Mouse (Mus musculus) ovary, postnatal 36 days (tissue): ENCODE measurements around the gene Nars2.
"Not testable (repeated sequence)": the region's sequence is repeated elsewhere in the genome, so short reads cannot be mapped to it uniquely, and the experiment has no call there.

Experiments used
- DNase-seq: peaks from one replicate; pipeline ENCODE4 v3.0.0; 2022; ENCODE audit warnings: low spot score, mixed read lengths

Gene Nars2

GRCm38 (mm10) chr7:96951281-96952051 is at the start of gene Nars2:
Nars2 (plus strand) TSS chr7:96951505.
- peak; percentile 89 for DNase-seq

GRCm38 (mm10) chr7:96902183-96902582 is 49.1 kb upstream of the Nars2 start:
- no peak for DNase-seq

GRCm38 (mm10) chr7:96903088-96903985 is 48.0 kb upstream of the Nars2 start:
- DNase-seq = no peak

- DNase-seq = no peak
These were observed 46.9 kb upstream of the Nars2 start for GRCm38 (mm10) chr7:96904442-96904841.

GRCm38 (mm10) chr7:96904936-96905335 is 46.4 kb upstream of the Nars2 start:
- no peak for DNase-seq

- no peak for DNase-seq
These were observed 45.9 kb upstream of the Nars2 start for GRCm38 (mm10) chr7:96905422-96905821.

GRCm38 (mm10) chr7:96906216-96906615 is 45.1 kb upstream of the Nars2 start:
- no peak for DNase-seq

- no peak for DNase-seq
These were observed 43.2 kb upstream of the Nars2 start for GRCm38 (mm10) chr7:96907971-96908680.

GRCm38 (mm10) chr7:96909856-96910255 is 41.4 kb upstream of the Nars2 start:
- peak; percentile 60 for DNase-seq

- DNase-seq = no peak
These were observed 40.9 kb upstream of the Nars2 start for GRCm38 (mm10) chr7:96910310-96910960.

- peak; percentile 77 for DNase-seq
These were observed 37.3 kb upstream of the Nars2 start for GRCm38 (mm10) chr7:96914031-96914430.

- DNase-seq = no peak
These were observed 35.7 kb upstream of the Nars2 start for GRCm38 (mm10) chr7:96915452-96916105.

GRCm38 (mm10) chr7:96920447-96921095 is 30.7 kb upstream of the Nars2 start:
- DNase-seq = no peak

GRCm38 (mm10) chr7:96922927-96923326 is 28.4 kb upstream of the Nars2 start:
- no peak for DNase-seq

GRCm38 (mm10) chr7:96943715-96944377 is 7.5 kb upstream of the Nars2 start:
- no peak for DNase-seq

- DNase-seq = not testable (repeated sequence)
These were observed 4.8 kb upstream of the Nars2 start for GRCm38 (mm10) chr7:96946501-96946900.

- DNase-seq = no peak
These were observed 789 bp downstream of the Nars2 start for GRCm38 (mm10) chr7:96952094-96952493.

- DNase-seq = no peak
These were observed 7.9 kb downstream of the Nars2 start for GRCm38 (mm10) chr7:96959168-96959567.

GRCm38 (mm10) chr7:96967188-96967587 is 15.9 kb downstream of the Nars2 start:
- peak; percentile 36 for DNase-seq

- no peak for DNase-seq
These were observed 19.1 kb downstream of the Nars2 start for GRCm38 (mm10) chr7:96970359-96970758.
